Mouse (Mus musculus): ENCODE measurements around the gene Atp2b2.

- no peak for TF ChIP-seq TCF12 (IDR thresholded peaks at IDR 0.05; ENCODE audit: low read depth, low read length)
- TF ChIP-seq CTCF (IDR thresholded peaks at IDR 0.05 in 2 of 3, conservative IDR thresholded peaks at IDR 0.05 in 1 of 3; ENCODE audit: control insufficient read depth in 1 of 3, insufficient read depth in 1 of 3, low read depth in 2 of 3, low read length in 3 of 3, poor library complexity in 1 of 3, severe bottlenecking in 1 of 3): no peak
- no peak for TF ChIP-seq USF1 (IDR thresholded peaks at IDR 0.05; ENCODE audit: low read depth, low read length)
- TF ChIP-seq SMC3 (IDR thresholded peaks at IDR 0.05; ENCODE audit: low read depth, low read length): no peak
- no peak for TF ChIP-seq MYB (IDR thresholded peaks at IDR 0.05; ENCODE audit: low read depth, low read length)
- TF ChIP-seq HCFC1 (IDR thresholded peaks at IDR 0.05; ENCODE audit: low read depth, low read length): no peak
- TF ChIP-seq EP300 (IDR thresholded peaks at IDR 0.05; ENCODE audit: low read depth in 1 of 2, low read length in 2 of 2): no peak
- TF ChIP-seq ZC3H11A (IDR thresholded peaks at IDR 0.05; ENCODE audit: low read depth, low read length): no peak
- no peak for TF ChIP-seq ZNF384 (IDR thresholded peaks at IDR 0.05; ENCODE audit: low read depth, low read length)
- no peak for TF ChIP-seq GABPA (IDR thresholded peaks at IDR 0.05; ENCODE audit: low read depth, low read length)
- TF ChIP-seq ZKSCAN1 (IDR thresholded peaks at IDR 0.05; ENCODE audit: low read depth, low read length): no peak
- no peak for TF ChIP-seq MAFK (IDR thresholded peaks at IDR 0.05; ENCODE audit: borderline replicate concordance, low read depth, low read length)
Observed at GRCm38 (mm10) chr6:114032822-114033221, 9.6 kb downstream of the Atp2b2 start.

All from MEL (cell line).